Mouse (Mus musculus): ENCODE measurements around the gene Pde4d. TPM values are rescaled to one million over a fixed set of nuclear protein-coding genes. Genes with fewer than 3 reads are reported as not detected.

The Pde4d gene
- polyA plus RNA-seq, 1 experiment from 2014 or later: 13.6 TPM

- DNase-seq (ENCODE audit: low spot score): no peak
- Histone ChIP-seq H3K27me3 (replicated peaks; ENCODE audit: control insufficient read depth, insufficient read depth, low read length) (no peaks in the 10 kb centered on the region), H3K4me1 (ENCODE audit: control insufficient read depth, insufficient read depth, low read length) (peaks cover 10% of the 10 kb centered on the region), H3K4me2 (ENCODE audit: low read depth, low read length) (no peak overlapping the region), H3K4me3 (ENCODE audit: low read depth, low read length) (no peak overlapping the region), H3K9ac (ENCODE audit: low read depth, low read length) (no peak overlapping the region), H3K27ac (replicated peaks; ENCODE audit: low read depth, low read length) (no peak overlapping the region), H3K36me3 (ENCODE audit: control insufficient read depth, insufficient read depth, low read length) (no peaks in the 10 kb centered on the region), H3K9me3 (ENCODE audit: control insufficient read depth, low read length) (no peaks in the 10 kb centered on the region)
- ATAC-seq (ENCODE audit: low read depth): no peak
- 92% methylated on average over 4 of the region's 4 CpGs for WGBS
Observed at GRCm38 (mm10) chr13:109628606-109629005, 1178.9 kb downstream of the Pde4d start.

GRCm38 (mm10) chr13:109629216-109629615 is 1179.5 kb downstream of the Pde4d start:
- H3K9me3 ChIP-seq (ENCODE audit: control insufficient read depth, low read length): no peaks in the 10 kb centered on the region
- H3K36me3 ChIP-seq (ENCODE audit: control insufficient read depth, insufficient read depth, low read length): no peaks in the 10 kb centered on the region
- 83% methylated on average over 5 of the region's 5 CpGs for WGBS
- H3K27me3 ChIP-seq (replicated peaks; ENCODE audit: control insufficient read depth, insufficient read depth, low read length): no peaks in the 10 kb centered on the region
- no peak overlapping the region for H3K27ac ChIP-seq (replicated peaks; ENCODE audit: low read depth, low read length)
- DNase-seq (ENCODE audit: low spot score) (no peak), ATAC-seq (ENCODE audit: low read depth) (no peak)
- H3K9ac ChIP-seq (ENCODE audit: low read depth, low read length): no peak overlapping the region
- H3K4me3 ChIP-seq (ENCODE audit: low read depth, low read length): no peak overlapping the region
- no peak overlapping the region for H3K4me2 ChIP-seq (ENCODE audit: low read depth, low read length)
- H3K4me1 ChIP-seq (ENCODE audit: control insufficient read depth, insufficient read depth, low read length): peaks cover 10% of the 10 kb centered on the region

- Histone ChIP-seq H3K36me3 (ENCODE audit: control insufficient read depth, insufficient read depth, low read length) (no peaks in the 10 kb centered on the region), H3K4me3 (ENCODE audit: low read depth, low read length) (no peak overlapping the region), H3K9ac (ENCODE audit: low read depth, low read length) (no peak overlapping the region), H3K27ac (replicated peaks; ENCODE audit: low read depth, low read length) (no peak overlapping the region), H3K27me3 (replicated peaks; ENCODE audit: control insufficient read depth, insufficient read depth, low read length) (no peaks in the 10 kb centered on the region; the same call in 1 of the 2 replicates), H3K4me1 (ENCODE audit: control insufficient read depth, insufficient read depth, low read length) (peaks cover 10% of the 10 kb centered on the region), H3K4me2 (ENCODE audit: low read depth, low read length) (no peak overlapping the region), H3K9me3 (ENCODE audit: control insufficient read depth, low read length) (no peaks in the 10 kb centered on the region)
- 38% methylated on average over 10 of the region's 10 CpGs for WGBS
- DNase-seq (ENCODE audit: low spot score) (no peak), ATAC-seq (ENCODE audit: low read depth) (no peak)
Observed at GRCm38 (mm10) chr13:109631399-109632026, 1181.8 kb downstream of the Pde4d start.

- 22% methylated on average over 7 of the region's 7 CpGs for WGBS
- no peak overlapping the region for H3K4me2 ChIP-seq (ENCODE audit: low read depth, low read length)
- H3K27me3 ChIP-seq (replicated peaks; ENCODE audit: control insufficient read depth, insufficient read depth, low read length): peaks cover 5% of the 10 kb centered on the region; the same call in 1 of the 2 replicates
- H3K36me3 ChIP-seq (ENCODE audit: control insufficient read depth, insufficient read depth, low read length): no peaks in the 10 kb centered on the region
- ATAC-seq (ENCODE audit: low read depth): no peak
- H3K27ac ChIP-seq (replicated peaks; ENCODE audit: low read depth, low read length): no peak overlapping the region
- H3K9ac ChIP-seq (ENCODE audit: low read depth, low read length): no peak overlapping the region
- no peak for DNase-seq (ENCODE audit: low spot score)
- H3K4me3 ChIP-seq (ENCODE audit: low read depth, low read length): no peak overlapping the region
- H3K4me1 ChIP-seq (ENCODE audit: control insufficient read depth, insufficient read depth, low read length): peaks cover 10% of the 10 kb centered on the region
- H3K9me3 ChIP-seq (ENCODE audit: control insufficient read depth, low read length): no peaks in the 10 kb centered on the region
Observed at GRCm38 (mm10) chr13:109632387-109633036, 1182.8 kb downstream of the Pde4d start.

GRCm38 (mm10) chr13:109633037-109633418 is 1183.3 kb downstream of the Pde4d start:
- 17% methylated on average over 3 of the region's 3 CpGs for WGBS

GRCm38 (mm10) chr13:109635901-109636520 is 1186.3 kb downstream of the Pde4d start:
- no peak for DNase-seq (ENCODE audit: low spot score)
- H3K27ac ChIP-seq (replicated peaks; ENCODE audit: low read depth, low read length): no peak overlapping the region
- H3K4me3 ChIP-seq (ENCODE audit: low read depth, low read length): no peak overlapping the region
- no peaks in the 10 kb centered on the region for H3K9me3 ChIP-seq (ENCODE audit: control insufficient read depth, low read length)
- ATAC-seq (ENCODE audit: low read depth): no peak
- H3K36me3 ChIP-seq (ENCODE audit: control insufficient read depth, insufficient read depth, low read length): no peaks in the 10 kb centered on the region
- 61% methylated on average over 10 of the region's 10 CpGs for WGBS
- no peak overlapping the region for H3K9ac ChIP-seq (ENCODE audit: low read depth, low read length)
- H3K4me2 ChIP-seq (ENCODE audit: low read depth, low read length): no peak overlapping the region
- H3K4me1 ChIP-seq (ENCODE audit: control insufficient read depth, insufficient read depth, low read length): peaks cover 10% of the 10 kb centered on the region
- H3K27me3 ChIP-seq (replicated peaks; ENCODE audit: control insufficient read depth, insufficient read depth, low read length): peaks cover 5% of the 10 kb centered on the region; the same call in 1 of the 2 replicates

More at GRCm38 (mm10) chr13:109633037-109633418, 1183.3 kb downstream of the Pde4d start:
- Histone ChIP-seq H3K36me3 (ENCODE audit: control insufficient read depth, insufficient read depth, low read length) (no peaks in the 10 kb centered on the region), H3K9me3 (ENCODE audit: control insufficient read depth, low read length) (no peaks in the 10 kb centered on the region), H3K27ac (replicated peaks; ENCODE audit: low read depth, low read length) (no peak overlapping the region), H3K4me1 (ENCODE audit: control insufficient read depth, insufficient read depth, low read length) (peaks cover 10% of the 10 kb centered on the region), H3K9ac (ENCODE audit: low read depth, low read length) (no peak overlapping the region), H3K27me3 (replicated peaks; ENCODE audit: control insufficient read depth, insufficient read depth, low read length) (peaks cover 5% of the 10 kb centered on the region; the same call in 1 of the 2 replicates), H3K4me2 (ENCODE audit: low read depth, low read length) (no peak overlapping the region), H3K4me3 (ENCODE audit: low read depth, low read length) (no peak overlapping the region)
- no peak for DNase-seq (ENCODE audit: low spot score)
- ATAC-seq (ENCODE audit: low read depth): no peak

- Histone ChIP-seq H3K4me1 (ENCODE audit: control insufficient read depth, insufficient read depth, low read length) (no peaks in the 10 kb centered on the region), H3K36me3 (ENCODE audit: control insufficient read depth, insufficient read depth, low read length) (no peaks in the 10 kb centered on the region), H3K9me3 (ENCODE audit: control insufficient read depth, low read length) (no peaks in the 10 kb centered on the region), H3K4me3 (ENCODE audit: low read depth, low read length) (no peak overlapping the region), H3K9ac (ENCODE audit: low read depth, low read length) (no peak overlapping the region), H3K4me2 (ENCODE audit: low read depth, low read length) (no peak overlapping the region), H3K27ac (replicated peaks; ENCODE audit: low read depth, low read length) (no peak overlapping the region), H3K27me3 (replicated peaks; ENCODE audit: control insufficient read depth, insufficient read depth, low read length) (peaks cover 5% of the 10 kb centered on the region; the same call in 1 of the 2 replicates)
- no peak for ATAC-seq (ENCODE audit: low read depth)
- no peak for DNase-seq (ENCODE audit: low spot score)
Observed at GRCm38 (mm10) chr13:109638273-109638672, 1188.5 kb downstream of the Pde4d start.

GRCm38 (mm10) chr13:109639286-109639685 is 1189.5 kb downstream of the Pde4d start:
- H3K27me3 ChIP-seq (replicated peaks; ENCODE audit: control insufficient read depth, insufficient read depth, low read length): peaks cover 5% of the 10 kb centered on the region; the same call in 1 of the 2 replicates
- no peaks in the 10 kb centered on the region for H3K4me1 ChIP-seq (ENCODE audit: control insufficient read depth, insufficient read depth, low read length)
- H3K27ac ChIP-seq (replicated peaks; ENCODE audit: low read depth, low read length): no peak overlapping the region
- no peak overlapping the region for H3K9ac ChIP-seq (ENCODE audit: low read depth, low read length)
- DNase-seq (ENCODE audit: low spot score) (no peak), ATAC-seq (ENCODE audit: low read depth) (no peak)
- WGBS: 69% methylated on average over 6 of the region's 6 CpGs
- H3K9me3 ChIP-seq (ENCODE audit: control insufficient read depth, low read length): no peaks in the 10 kb centered on the region
- H3K4me3 ChIP-seq (ENCODE audit: low read depth, low read length): no peak overlapping the region
- H3K36me3 ChIP-seq (ENCODE audit: control insufficient read depth, insufficient read depth, low read length): no peaks in the 10 kb centered on the region
- no peak overlapping the region for H3K4me2 ChIP-seq (ENCODE audit: low read depth, low read length)

All from embryonic facial prominence, embryonic 14.5 days (tissue).